Mouse (Mus musculus): ENCODE results near the gene Fbxo44. TPM values are rescaled to one million over a fixed set of nuclear protein-coding genes. Genes with fewer than 3 reads are reported as not detected.

Gene Fbxo44
- polyA plus RNA-seq, 1 experiment from 2014 or later, result 102 TPM

- ATAC-seq, result peak; percentile 3; the same call in 1 of the 2 replicates
- WGBS, result 19% methylated on average over 27 of the region's 27 CpGs
- Histone ChIP-seq H3K36me3 (ENCODE audit: control insufficient read depth, insufficient read depth, low read length) (peaks cover 15% of the 10 kb centered on the region), H3K9ac (ENCODE audit: low read depth, low read length) (peak overlapping the region; percentile 95), H3K4me3 (ENCODE audit: low read depth, low read length) (peak overlapping the region; percentile 81), H3K4me1 (ENCODE audit: control insufficient read depth, insufficient read depth, low read length) (peaks cover 14% of the 10 kb centered on the region), H3K9me3 (replicated peaks; ENCODE audit: control insufficient read depth, low read length, poor library complexity, severe bottlenecking) (no peaks in the 10 kb centered on the region), H3K27me3 (ENCODE audit: control insufficient read depth, insufficient read depth, low read depth, low read length) (peaks cover 16% of the 10 kb centered on the region), H3K27ac (ENCODE audit: low read length) (peak overlapping the region; percentile 88), H3K4me2 (ENCODE audit: low read length) (peak overlapping the region; percentile 87)
Measured at GRCm38 (mm10) chr4:148158436-148159348, 1.6 kb downstream of the Fbxo44 start.

- Histone ChIP-seq H3K27me3 (ENCODE audit: control insufficient read depth, insufficient read depth, low read depth, low read length) (no peaks in the 10 kb centered on the region), H3K4me1 (ENCODE audit: control insufficient read depth, insufficient read depth, low read length) (peaks cover 16% of the 10 kb centered on the region), H3K4me2 (ENCODE audit: low read length) (no peak overlapping the region), H3K9ac (ENCODE audit: low read depth, low read length) (no peak overlapping the region), H3K9me3 (replicated peaks; ENCODE audit: control insufficient read depth, low read length, poor library complexity, severe bottlenecking) (no peaks in the 10 kb centered on the region), H3K36me3 (ENCODE audit: control insufficient read depth, insufficient read depth, low read length) (peaks cover 18% of the 10 kb centered on the region), H3K27ac (ENCODE audit: low read length) (no peak overlapping the region), H3K4me3 (ENCODE audit: low read depth, low read length) (no peak overlapping the region)
- ATAC-seq, result no peak
- 50% methylated on average over 3 of the region's 3 CpGs for WGBS
Measured at GRCm38 (mm10) chr4:148154982-148155381, 5.3 kb downstream of the Fbxo44 start.

- H3K36me3 ChIP-seq (ENCODE audit: control insufficient read depth, insufficient read depth, low read length), result peaks cover 18% of the 10 kb centered on the region
- 94% methylated on average over 4 of the region's 4 CpGs for WGBS
Measured at GRCm38 (mm10) chr4:148154006-148154405, 6.3 kb downstream of the Fbxo44 start.

GRCm38 (mm10) chr4:148152547-148152946, 7.7 kb downstream of the Fbxo44 start:
- ATAC-seq, result 0 out of 2 replicates have a peak, but pooled peaks have one; percentile 13
- Histone ChIP-seq H3K27ac (ENCODE audit: low read length) (peak overlapping the region; percentile 90), H3K9me3 (replicated peaks; ENCODE audit: control insufficient read depth, low read length, poor library complexity, severe bottlenecking) (no peaks in the 10 kb centered on the region), H3K27me3 (ENCODE audit: control insufficient read depth, insufficient read depth, low read depth, low read length) (no peaks in the 10 kb centered on the region), H3K4me3 (ENCODE audit: low read depth, low read length) (no peak overlapping the region), H3K36me3 (ENCODE audit: control insufficient read depth, insufficient read depth, low read length) (peaks cover 18% of the 10 kb centered on the region), H3K4me2 (ENCODE audit: low read length) (no peak overlapping the region), H3K4me1 (ENCODE audit: control insufficient read depth, insufficient read depth, low read length) (peaks cover 4% of the 10 kb centered on the region), H3K9ac (ENCODE audit: low read depth, low read length) (no peak overlapping the region)
- WGBS, result 79% methylated on average over 5 of the region's 5 CpGs

More at GRCm38 (mm10) chr4:148154006-148154405, 6.3 kb downstream of the Fbxo44 start:
- H3K4me3 ChIP-seq (ENCODE audit: low read depth, low read length), result no peak overlapping the region
- no peak overlapping the region for H3K4me2 ChIP-seq (ENCODE audit: low read length)
- no peak overlapping the region for H3K27ac ChIP-seq (ENCODE audit: low read length)
- peaks cover 16% of the 10 kb centered on the region for H3K4me1 ChIP-seq (ENCODE audit: control insufficient read depth, insufficient read depth, low read length)
- no peak for ATAC-seq
- no peaks in the 10 kb centered on the region for H3K9me3 ChIP-seq (replicated peaks; ENCODE audit: control insufficient read depth, low read length, poor library complexity, severe bottlenecking)
- H3K27me3 ChIP-seq (ENCODE audit: control insufficient read depth, insufficient read depth, low read depth, low read length), result no peaks in the 10 kb centered on the region
- H3K9ac ChIP-seq (ENCODE audit: low read depth, low read length), result no peak overlapping the region

GRCm38 (mm10) chr4:148151267-148152168, 8.8 kb downstream of the Fbxo44 start, which contains the start of gene Fbxo6:
Gene Fbxo6, minus strand, starts transcription at chr4:148152140.
- Histone ChIP-seq H3K4me2 (ENCODE audit: low read length) (peak within 1 kb of the TSS; percentile 81), H3K9ac (ENCODE audit: low read depth, low read length) (peak within 1 kb of the TSS; percentile 84), H3K27ac (ENCODE audit: low read length) (peak within 1 kb of the TSS; percentile 90), H3K27me3 (ENCODE audit: control insufficient read depth, insufficient read depth, low read depth, low read length) (no peaks in the 10 kb centered on the region), H3K4me1 (ENCODE audit: control insufficient read depth, insufficient read depth, low read length) (peaks cover 2% of the 10 kb centered on the region; the same call in 1 of the 2 replicates), H3K4me3 (ENCODE audit: low read depth, low read length) (peak within 1 kb of the TSS; percentile 58), H3K9me3 (replicated peaks; ENCODE audit: control insufficient read depth, low read length, poor library complexity, severe bottlenecking) (no peaks in the 10 kb centered on the region), H3K36me3 (ENCODE audit: control insufficient read depth, insufficient read depth, low read length) (peaks cover 21% of the 10 kb centered on the region)
- ATAC-seq, result peak; percentile 92
- under 1% methylated on average over 57 of the region's 67 CpGs for WGBS

- Histone ChIP-seq H3K4me2 (ENCODE audit: low read length) (peak overlapping the region; percentile 81), H3K27me3 (ENCODE audit: control insufficient read depth, insufficient read depth, low read depth, low read length) (no peaks in the 10 kb centered on the region), H3K9ac (ENCODE audit: low read depth, low read length) (peak overlapping the region; percentile 84; the same call in 1 of the 2 replicates), H3K4me3 (ENCODE audit: low read depth, low read length) (peak overlapping the region; percentile 58), H3K4me1 (ENCODE audit: control insufficient read depth, insufficient read depth, low read length) (peaks cover 2% of the 10 kb centered on the region; the same call in 1 of the 2 replicates), H3K27ac (ENCODE audit: low read length) (peak overlapping the region; percentile 90; the same call in 1 of the 2 replicates), H3K9me3 (replicated peaks; ENCODE audit: control insufficient read depth, low read length, poor library complexity, severe bottlenecking) (no peaks in the 10 kb centered on the region), H3K36me3 (ENCODE audit: control insufficient read depth, insufficient read depth, low read length) (peaks cover 19% of the 10 kb centered on the region)
- no peak for ATAC-seq
- 61% methylated on average over 3 of the region's 3 CpGs for WGBS
Measured at GRCm38 (mm10) chr4:148150953-148151266, 9.4 kb downstream of the Fbxo44 start.

- Histone ChIP-seq H3K4me1 (ENCODE audit: control insufficient read depth, insufficient read depth, low read length) (peaks cover 2% of the 10 kb centered on the region; the same call in 1 of the 2 replicates), H3K27me3 (ENCODE audit: control insufficient read depth, insufficient read depth, low read depth, low read length) (no peaks in the 10 kb centered on the region), H3K9ac (ENCODE audit: low read depth, low read length) (no peak overlapping the region), H3K9me3 (replicated peaks; ENCODE audit: control insufficient read depth, low read length, poor library complexity, severe bottlenecking) (no peaks in the 10 kb centered on the region), H3K36me3 (ENCODE audit: control insufficient read depth, insufficient read depth, low read length) (peaks cover 21% of the 10 kb centered on the region), H3K4me3 (ENCODE audit: low read depth, low read length) (no peak overlapping the region), H3K27ac (ENCODE audit: low read length) (no peak overlapping the region), H3K4me2 (ENCODE audit: low read length) (no peak overlapping the region)
- 69% methylated on average over 7 of the region's 7 CpGs for WGBS
- no peak for ATAC-seq
Measured at GRCm38 (mm10) chr4:148150242-148150641, 10.0 kb downstream of the Fbxo44 start.

- H3K4me2 ChIP-seq (ENCODE audit: low read length), result no peak overlapping the region
- H3K4me3 ChIP-seq (ENCODE audit: low read depth, low read length), result no peak overlapping the region
- H3K4me1 ChIP-seq (ENCODE audit: control insufficient read depth, insufficient read depth, low read length), result peaks cover 2% of the 10 kb centered on the region; the same call in 1 of the 2 replicates
- WGBS, result 75% methylated on average over 12 of the region's 12 CpGs
- no peak overlapping the region for H3K27ac ChIP-seq (ENCODE audit: low read length)
- no peak overlapping the region for H3K9ac ChIP-seq (ENCODE audit: low read depth, low read length)
- H3K36me3 ChIP-seq (ENCODE audit: control insufficient read depth, insufficient read depth, low read length), result peaks cover 24% of the 10 kb centered on the region
- H3K9me3 ChIP-seq (replicated peaks; ENCODE audit: control insufficient read depth, low read length, poor library complexity, severe bottlenecking), result no peaks in the 10 kb centered on the region
- no peaks in the 10 kb centered on the region for H3K27me3 ChIP-seq (ENCODE audit: control insufficient read depth, insufficient read depth, low read depth, low read length)
- no peak for ATAC-seq
Measured at GRCm38 (mm10) chr4:148149540-148149939, 10.7 kb downstream of the Fbxo44 start.
